Mouse (Mus musculus): ENCODE measurements around the gene Kif1a. TPM values are rescaled to one million over a fixed set of nuclear protein-coding genes. Genes with fewer than 3 reads are reported as not detected.

Gene Kif1a
- polyA plus RNA-seq, 1 experiment from 2014 or later: 19.9 TPM

GRCm38 (mm10) chr1:93012103-93012585, 89.6 kb downstream of the Kif1a start:
- Histone ChIP-seq H3K4me3 (ENCODE audit: low read depth, low read length) (no peak overlapping the region), H3K36me3 (replicated peaks; ENCODE audit: control insufficient read depth, insufficient read depth, low read depth, low read length) (no peaks in the 10 kb centered on the region), H3K27ac (replicated peaks; ENCODE audit: low read depth, low read length) (no peak overlapping the region), H3K4me1 (ENCODE audit: control insufficient read depth, insufficient read depth, low read length) (no peaks in the 10 kb centered on the region), H3K27me3 (ENCODE audit: control insufficient read depth, insufficient read depth, low read length) (no peaks in the 10 kb centered on the region), H3K9me3 (replicated peaks; ENCODE audit: control insufficient read depth, low read length) (no peaks in the 10 kb centered on the region), H3K4me2 (ENCODE audit: low read depth, low read length) (no peak overlapping the region), H3K9ac (replicated peaks; ENCODE audit: low read length) (no peak overlapping the region)
- WGBS: 77% methylated on average over 7 of the region's 7 CpGs
- ATAC-seq (replicated peaks; ENCODE audit: insufficient number of reproducible peaks, low FRiP score, low TSS enrichment, low read depth) (no peak), DNase-seq (ENCODE audit: low spot score) (no peak)

GRCm38 (mm10) chr1:93010731-93011130, 91.0 kb downstream of the Kif1a start:
- no peaks in the 10 kb centered on the region for H3K36me3 ChIP-seq (replicated peaks; ENCODE audit: control insufficient read depth, insufficient read depth, low read depth, low read length)
- no peak overlapping the region for H3K9ac ChIP-seq (replicated peaks; ENCODE audit: low read length)
- no peak for ATAC-seq (replicated peaks; ENCODE audit: insufficient number of reproducible peaks, low FRiP score, low TSS enrichment, low read depth)
- no peaks in the 10 kb centered on the region for H3K27me3 ChIP-seq (ENCODE audit: control insufficient read depth, insufficient read depth, low read length)
- H3K4me3 ChIP-seq (ENCODE audit: low read depth, low read length): no peak overlapping the region
- H3K4me1 ChIP-seq (ENCODE audit: control insufficient read depth, insufficient read depth, low read length): no peaks in the 10 kb centered on the region
- 34% methylated on average over 3 of the region's 3 CpGs for WGBS
- no peak overlapping the region for H3K4me2 ChIP-seq (ENCODE audit: low read depth, low read length)
- H3K9me3 ChIP-seq (replicated peaks; ENCODE audit: control insufficient read depth, low read length): no peaks in the 10 kb centered on the region
- peak; percentile 31 for DNase-seq (ENCODE audit: low spot score)
- no peak overlapping the region for H3K27ac ChIP-seq (replicated peaks; ENCODE audit: low read depth, low read length)

GRCm38 (mm10) chr1:93009196-93009595, 92.6 kb downstream of the Kif1a start:
- H3K4me1 ChIP-seq (ENCODE audit: control insufficient read depth, insufficient read depth, low read length): no peaks in the 10 kb centered on the region
- 77% methylated on average over 4 of the region's 4 CpGs for WGBS

GRCm38 (mm10) chr1:93006061-93006460, 95.7 kb downstream of the Kif1a start, which contains the start of gene Aqp12:
Aqp12 (plus strand) TSS chr1:93006334.
- Histone ChIP-seq H3K9me3 (replicated peaks; ENCODE audit: control insufficient read depth, low read length) (no peaks in the 10 kb centered on the region), H3K4me2 (ENCODE audit: low read depth, low read length) (no peak within 1 kb of the TSS), H3K9ac (replicated peaks; ENCODE audit: low read length) (no peak within 1 kb of the TSS), H3K27ac (replicated peaks; ENCODE audit: low read depth, low read length) (no peak within 1 kb of the TSS), H3K4me1 (ENCODE audit: control insufficient read depth, insufficient read depth, low read length) (no peaks in the 10 kb centered on the region), H3K36me3 (replicated peaks; ENCODE audit: control insufficient read depth, insufficient read depth, low read depth, low read length) (no peaks in the 10 kb centered on the region), H3K4me3 (ENCODE audit: low read depth, low read length) (no peak within 1 kb of the TSS), H3K27me3 (ENCODE audit: control insufficient read depth, insufficient read depth, low read length) (no peaks in the 10 kb centered on the region)
- WGBS: 77% methylated on average over 7 of the region's 7 CpGs
- DNase-seq (ENCODE audit: low spot score) (no peak), ATAC-seq (replicated peaks; ENCODE audit: insufficient number of reproducible peaks, low FRiP score, low TSS enrichment, low read depth) (no peak)

More at GRCm38 (mm10) chr1:93009196-93009595, 92.6 kb downstream of the Kif1a start:
- no peaks in the 10 kb centered on the region for H3K36me3 ChIP-seq (replicated peaks; ENCODE audit: control insufficient read depth, insufficient read depth, low read depth, low read length)
- H3K9ac ChIP-seq (replicated peaks; ENCODE audit: low read length): no peak overlapping the region
- H3K9me3 ChIP-seq (replicated peaks; ENCODE audit: control insufficient read depth, low read length): no peaks in the 10 kb centered on the region
- H3K4me3 ChIP-seq (ENCODE audit: low read depth, low read length): no peak overlapping the region
- no peak overlapping the region for H3K4me2 ChIP-seq (ENCODE audit: low read depth, low read length)
- no peak for ATAC-seq (replicated peaks; ENCODE audit: insufficient number of reproducible peaks, low FRiP score, low TSS enrichment, low read depth)
- H3K27me3 ChIP-seq (ENCODE audit: control insufficient read depth, insufficient read depth, low read length): no peaks in the 10 kb centered on the region
- no peak for DNase-seq (ENCODE audit: low spot score)
- H3K27ac ChIP-seq (replicated peaks; ENCODE audit: low read depth, low read length): no peak overlapping the region

- 83% methylated on average over 2 of the region's 2 CpGs for WGBS
- ATAC-seq (replicated peaks; ENCODE audit: insufficient number of reproducible peaks, low FRiP score, low TSS enrichment, low read depth): no peak
Observed at GRCm38 (mm10) chr1:92992880-92993279, 108.9 kb downstream of the Kif1a start.

GRCm38 (mm10) chr1:92992214-92992855, 109.4 kb downstream of the Kif1a start:
- Histone ChIP-seq H3K27ac (replicated peaks; ENCODE audit: low read depth, low read length) (no peak overlapping the region), H3K4me2 (ENCODE audit: low read depth, low read length) (no peak overlapping the region), H3K27me3 (ENCODE audit: control insufficient read depth, insufficient read depth, low read length) (no peaks in the 10 kb centered on the region), H3K4me3 (ENCODE audit: low read depth, low read length) (no peak overlapping the region), H3K36me3 (replicated peaks; ENCODE audit: control insufficient read depth, insufficient read depth, low read depth, low read length) (no peaks in the 10 kb centered on the region), H3K9me3 (replicated peaks; ENCODE audit: control insufficient read depth, low read length) (no peaks in the 10 kb centered on the region), H3K4me1 (ENCODE audit: control insufficient read depth, insufficient read depth, low read length) (no peaks in the 10 kb centered on the region), H3K9ac (replicated peaks; ENCODE audit: low read length) (no peak overlapping the region)
- DNase-seq (ENCODE audit: low spot score) (no peak), ATAC-seq (replicated peaks; ENCODE audit: insufficient number of reproducible peaks, low FRiP score, low TSS enrichment, low read depth) (no peak)
- WGBS: 78% methylated on average over 6 of the region's 6 CpGs

More at GRCm38 (mm10) chr1:92992880-92993279, 108.9 kb downstream of the Kif1a start:
- Histone ChIP-seq H3K27ac (replicated peaks; ENCODE audit: low read depth, low read length) (no peak overlapping the region), H3K4me2 (ENCODE audit: low read depth, low read length) (no peak overlapping the region), H3K4me1 (ENCODE audit: control insufficient read depth, insufficient read depth, low read length) (no peaks in the 10 kb centered on the region), H3K9ac (replicated peaks; ENCODE audit: low read length) (no peak overlapping the region), H3K27me3 (ENCODE audit: control insufficient read depth, insufficient read depth, low read length) (no peaks in the 10 kb centered on the region), H3K36me3 (replicated peaks; ENCODE audit: control insufficient read depth, insufficient read depth, low read depth, low read length) (no peaks in the 10 kb centered on the region), H3K9me3 (replicated peaks; ENCODE audit: control insufficient read depth, low read length) (no peaks in the 10 kb centered on the region), H3K4me3 (ENCODE audit: low read depth, low read length) (no peak overlapping the region)
- DNase-seq (ENCODE audit: low spot score): no peak

GRCm38 (mm10) chr1:92989891-92990290, 111.9 kb downstream of the Kif1a start:
- DNase-seq (ENCODE audit: low spot score): no peak
- Histone ChIP-seq H3K9ac (replicated peaks; ENCODE audit: low read length) (no peak overlapping the region), H3K27me3 (ENCODE audit: control insufficient read depth, insufficient read depth, low read length) (no peaks in the 10 kb centered on the region), H3K4me1 (ENCODE audit: control insufficient read depth, insufficient read depth, low read length) (no peaks in the 10 kb centered on the region), H3K9me3 (replicated peaks; ENCODE audit: control insufficient read depth, low read length) (no peaks in the 10 kb centered on the region), H3K27ac (replicated peaks; ENCODE audit: low read depth, low read length) (no peak overlapping the region), H3K4me2 (ENCODE audit: low read depth, low read length) (no peak overlapping the region), H3K36me3 (replicated peaks; ENCODE audit: control insufficient read depth, insufficient read depth, low read depth, low read length) (no peaks in the 10 kb centered on the region), H3K4me3 (ENCODE audit: low read depth, low read length) (no peak overlapping the region)
- 61% methylated on average over 4 of the region's 4 CpGs for WGBS
- no peak for ATAC-seq (replicated peaks; ENCODE audit: insufficient number of reproducible peaks, low FRiP score, low TSS enrichment, low read depth)

- 76% methylated on average over 4 of the region's 4 CpGs for WGBS
- no peak overlapping the region for H3K4me3 ChIP-seq (ENCODE audit: low read depth, low read length)
- H3K27ac ChIP-seq (replicated peaks; ENCODE audit: low read depth, low read length): no peak overlapping the region
Observed at GRCm38 (mm10) chr1:92988894-92989293, 112.9 kb downstream of the Kif1a start.

More at GRCm38 (mm10) chr1:92988894-92989293, 112.9 kb downstream of the Kif1a start:
- no peaks in the 10 kb centered on the region for H3K4me1 ChIP-seq (ENCODE audit: control insufficient read depth, insufficient read depth, low read length)
- DNase-seq (ENCODE audit: low spot score): no peak
- no peaks in the 10 kb centered on the region for H3K9me3 ChIP-seq (replicated peaks; ENCODE audit: control insufficient read depth, low read length)
- H3K36me3 ChIP-seq (replicated peaks; ENCODE audit: control insufficient read depth, insufficient read depth, low read depth, low read length): no peaks in the 10 kb centered on the region
- no peaks in the 10 kb centered on the region for H3K27me3 ChIP-seq (ENCODE audit: control insufficient read depth, insufficient read depth, low read length)
- no peak for ATAC-seq (replicated peaks; ENCODE audit: insufficient number of reproducible peaks, low FRiP score, low TSS enrichment, low read depth)
- H3K4me2 ChIP-seq (ENCODE audit: low read depth, low read length): no peak overlapping the region
- H3K9ac ChIP-seq (replicated peaks; ENCODE audit: low read length): no peak overlapping the region
